Mouse (Mus musculus) testis, adult 2 months (tissue): Measurements from ENCODE around the gene Asgr1.

Source experiments
- CTCF ChIP-seq: fragments of 200-500 bp; IDR thresholded peaks from 2 replicates; pipeline ENCODE4 v1.5.1; 2012; ENCODE audit warnings: low read depth, mild to moderate bottlenecking, inconsistent platforms, low read length, moderate library complexity; ENCODE audit not compliant: control insufficient read depth, insufficient read depth, insufficient replicate concordance
- POLR2A ChIP-seq: fragments of 200-500 bp; IDR thresholded peaks from 2 replicates; pipeline ENCODE4 v1.6.1; 2012; ENCODE audit warnings: low read depth, mild to moderate bottlenecking, inconsistent platforms, low read length, moderate library complexity; ENCODE audit not compliant: control insufficient read depth

GRCm38 (mm10) chr11:70077441-70077840 lies 23.6 kb downstream of the Asgr1 start:
- no peak for TF ChIP-seq POLR2A
- TF ChIP-seq CTCF = no peak
